In the genomic region with DNA sequence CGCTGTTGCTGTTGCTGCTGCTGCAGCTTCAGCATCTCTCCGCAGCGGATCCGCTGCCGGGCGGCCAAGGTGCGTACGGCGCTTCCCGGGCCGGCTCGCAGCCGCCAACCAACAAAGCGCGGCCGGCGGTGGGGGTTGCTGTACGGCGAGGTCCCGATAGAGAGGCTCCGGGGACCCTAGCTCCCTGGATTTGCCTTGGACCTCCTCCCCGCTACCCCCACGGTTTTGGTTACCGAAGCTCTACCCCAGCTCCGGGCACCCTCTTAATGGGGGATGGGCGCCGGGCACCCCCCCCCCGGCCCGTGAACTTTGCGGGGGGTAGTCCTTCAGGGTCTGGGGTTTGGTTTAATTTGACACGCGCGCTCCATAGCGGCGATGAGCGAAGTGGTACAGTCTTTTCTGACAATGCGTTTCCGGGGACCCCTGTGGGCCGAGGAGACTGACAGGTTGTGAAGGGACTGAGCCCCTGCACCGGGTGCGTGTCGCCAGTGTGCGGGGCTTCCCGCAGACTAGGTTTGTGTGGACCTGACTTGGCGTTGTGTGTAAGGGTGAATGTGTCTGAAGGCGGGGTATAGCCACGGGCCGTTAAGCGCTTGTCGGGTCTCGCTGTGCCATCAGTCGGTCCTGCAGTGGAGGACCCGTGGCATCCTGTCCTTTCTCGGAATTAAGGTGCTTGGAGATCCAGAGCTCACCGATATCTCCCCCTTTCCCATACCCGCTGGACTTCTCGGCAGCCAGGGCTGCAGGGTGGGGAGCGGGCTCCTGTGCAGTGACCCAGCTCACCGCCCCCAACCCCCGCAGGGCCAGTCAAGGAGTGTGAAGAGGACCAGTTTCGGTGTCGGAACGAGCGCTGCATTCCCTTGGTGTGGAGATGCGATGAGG, we compare ENCODE assay signal across 8 mouse cellular contexts. TPM values are rescaled to one million over a fixed set of nuclear protein-coding genes. Genes with fewer than 3 reads are reported as not detected.
DNase-seq lines count a peak whose midpoint lies in the region; ATAC-seq and TF ChIP-seq lines count a peak whose summit lies in the region.

No protein-coding gene starts in this region.

- H3K4me1 ChIP-seq in lung, embryonic 14.5 days (ENCODE audit: insufficient read depth) = peaks cover 9% of the 10 kb centered on the region
- H3K4me1 ChIP-seq in embryonic facial prominence, embryonic 13.5 days = peaks cover 22% of the 10 kb centered on the region
- H3K4me1 ChIP-seq in hindbrain, postnatal 0 days (ENCODE audit: insufficient read depth, low read length) = peaks cover 26% of the 10 kb centered on the region

- H3K9ac ChIP-seq in lung, embryonic 14.5 days = peak overlapping the region; percentile 59
- H3K9ac ChIP-seq in embryonic facial prominence, embryonic 13.5 days = peak overlapping the region; percentile 79
- peak overlapping the region; percentile 97 for H3K9ac ChIP-seq in hindbrain, postnatal 0 days (replicated peaks; ENCODE audit: low read length)

- peak overlapping the region; percentile 63 for H3K4me3 ChIP-seq in lung, embryonic 14.5 days (ENCODE audit: low read depth, low read length)
- H3K4me3 ChIP-seq in embryonic facial prominence, embryonic 13.5 days = peak overlapping the region; percentile 70
- peak overlapping the region; percentile 87 for H3K4me3 ChIP-seq in hindbrain, postnatal 0 days (ENCODE audit: low read length)

- DNase-seq in lung, embryonic 14.5 days = no peak
- DNase-seq in lung, postnatal 25 days (ENCODE audit: low spot score) = no peak
- DNase-seq in hindbrain, postnatal 0 days (ENCODE audit: low spot score) = peak; percentile 63
- DNase-seq in lung, postnatal 4 days = peak; percentile 23 to 37
- peak; percentile 34 to 74 for DNase-seq in spleen, postnatal 4 days (ENCODE audit: low spot score in 2 of 2)

- H3K27me3 ChIP-seq in lung, embryonic 14.5 days (ENCODE audit: insufficient read depth, low read length) = peaks cover 34% of the 10 kb centered on the region
- peaks cover 30% of the 10 kb centered on the region for H3K27me3 ChIP-seq in embryonic facial prominence, embryonic 13.5 days
- no peaks in the 10 kb centered on the region for H3K27me3 ChIP-seq in hindbrain, postnatal 0 days (ENCODE audit: insufficient read depth, low read length)

- no peak for TF ChIP-seq CTCF in lung, embryonic 14.5 days (IDR thresholded peaks at IDR 0.05; ENCODE audit: low read depth)
- no peak for TF ChIP-seq CTCF in hindbrain, postnatal 0 days (IDR thresholded peaks at IDR 0.05; ENCODE audit: low read depth)

- no peaks in the 10 kb centered on the region for H3K36me3 ChIP-seq in lung, embryonic 14.5 days (ENCODE audit: insufficient read depth)
- H3K36me3 ChIP-seq in embryonic facial prominence, embryonic 13.5 days = no peaks in the 10 kb centered on the region; the same call in 1 of the 2 replicates
- H3K36me3 ChIP-seq in hindbrain, postnatal 0 days (ENCODE audit: insufficient read depth, low read length) = no peaks in the 10 kb centered on the region; the same call in 1 of the 2 replicates

- WGBS in lung, embryonic 14.5 days = under 1% methylated on average over 65 of the region's 65 CpGs
- WGBS in embryonic facial prominence, embryonic 13.5 days = under 1% methylated on average over 64 of the region's 65 CpGs
- 0% methylated on average over 64 of the region's 65 CpGs for whole genome bisulfite sequencing in hindbrain, postnatal 0 days

- peak overlapping the region; percentile 100 for H3K4me2 ChIP-seq in lung, embryonic 14.5 days
- H3K4me2 ChIP-seq in embryonic facial prominence, embryonic 13.5 days = peak overlapping the region; percentile 99
- peak overlapping the region; percentile 94 for H3K4me2 ChIP-seq in hindbrain, postnatal 0 days (ENCODE audit: low read depth, low read length)

- H3K27ac ChIP-seq in lung, embryonic 14.5 days (ENCODE audit: low read depth) = peak overlapping the region; percentile 36; the same call in 1 of the 2 replicates
- no peak overlapping the region; the same call in 1 of the 2 replicates for H3K27ac ChIP-seq in embryonic facial prominence, embryonic 13.5 days
- peak overlapping the region; percentile 97 for H3K27ac ChIP-seq in hindbrain, postnatal 0 days

- peak; percentile 9 for ATAC-seq in lung, embryonic 14.5 days (ENCODE audit: insufficient read depth)
- ATAC-seq in activated CD4-positive, CD25-positive, alpha-beta regulatory T cell, adult 4 months = peak; percentile 10
- ATAC-seq in embryonic facial prominence, embryonic 13.5 days (ENCODE audit: insufficient number of reproducible peaks, insufficient read depth, low FRiP score, low TSS enrichment, low read depth) = no peak
- peak; percentile 14 for ATAC-seq in hindbrain, postnatal 0 days
- ATAC-seq in granulocyte monocyte progenitor cell, adult 5-6 weeks (replicated peaks; ENCODE audit: poor library complexity, severe bottlenecking) = no peak

- no peaks in the 10 kb centered on the region for H3K9me3 ChIP-seq in lung, embryonic 14.5 days (ENCODE audit: low read depth, low read length)
- no peaks in the 10 kb centered on the region for H3K9me3 ChIP-seq in embryonic facial prominence, embryonic 13.5 days
- no peaks in the 10 kb centered on the region for H3K9me3 ChIP-seq in hindbrain, postnatal 0 days (ENCODE audit: low read length)

RNA-seq across cellular contexts. Expression of a gene that starts 0.6 kb away (rescaled TPM):
- 1.2 and 1.9 TPM in 2 replicates for polyA plus RNA-seq in lung, embryonic 14.5 days (2014; fragmentation: Nextera tagmentation; extraction: Ambion mirVana)
- polyA plus RNA-seq in activated CD4-positive, CD25-positive, alpha-beta regulatory T cell, adult 4 months (2017; shearing (Covaris generic)) = 1 to 10 TPM; 1.6 to 2.1 TPM
- polyA plus RNA-seq in embryonic facial prominence, embryonic 13.5 days (2015; fragmentation: Nextera tagmentation; extraction: Ambion mirVana) = 4.0 and 4.1 TPM in 2 replicates
- 62.2 and 65.9 TPM in 2 replicates for total RNA-seq in hindbrain, postnatal 0 days (2014; rRNA removed)
- 33.9 and 34.5 TPM in 2 replicates for polyA plus RNA-seq in hindbrain, postnatal 0 days (2015; fragmentation: Nextera tagmentation; extraction: Ambion mirVana)
- 12.8 and 19.7 TPM in 2 replicates for total RNA-seq in granulocyte monocyte progenitor cell, adult 5-6 weeks (2014; fragmentation: Nextera tagmentation)
- total RNA-seq in granulocyte monocyte progenitor cell, adult 5-6 weeks (2017) = 16.5 and 18.7 TPM in 2 replicates

Comparison
In these comparisons a context has a peak if more than half of its experiments do, and no peak if none do; other contexts are left out.
1. DNase-seq: peak in hindbrain, postnatal 0 days (single experiment), lung, postnatal 4 days (2 of 2) and spleen, postnatal 4 days (2 of 2); none in lung, embryonic 14.5 days (single experiment) and lung, postnatal 25 days (single experiment).
2. ATAC-seq: peak in lung, embryonic 14.5 days (single experiment), activated CD4-positive, CD25-positive, alpha-beta regulatory T cell, adult 4 months (single experiment) and hindbrain, postnatal 0 days (single experiment); none in embryonic facial prominence, embryonic 13.5 days (single experiment) and granulocyte monocyte progenitor cell, adult 5-6 weeks (single experiment).
3. Peak in every context shown above with its lines, with median percentiles within 50 percentile points of each other: H3K4me2 ChIP-seq, H3K4me3 ChIP-seq and H3K9ac ChIP-seq.